Mouse (Mus musculus) C2C12 (cell line): ENCODE measurements around the gene B3gnt3. TPM values are rescaled to one million over a fixed set of nuclear protein-coding genes. Genes with fewer than 3 reads are reported as not detected.
A peak's percentile ranks its signal among the peaks of the same experiment; 100 is the strongest.

Experiments used
- H3K27me3 ChIP-seq: one replicate; pipeline ENCODE4 v1.6.1; 2011; ENCODE audit not compliant: control insufficient read depth, insufficient read depth, insufficient read length
- H3K36me3 ChIP-seq: one replicate; pipeline ENCODE4 v1.6.1; 2011; ENCODE audit not compliant: control insufficient read depth, insufficient read depth
- H3K4me3 ChIP-seq: one replicate; pipeline ENCODE4 v1.5.1; 2011; ENCODE audit warnings: mild to moderate bottlenecking, control low read depth; ENCODE audit not compliant: poor library complexity, insufficient read depth, severe bottlenecking
- H3K79me2 ChIP-seq: one replicate; pipeline ENCODE4 v1.6.1; 2011; ENCODE audit not compliant: control insufficient read depth, insufficient read depth
- H3K79me3 ChIP-seq: one replicate; pipeline ENCODE4 v1.6.1; 2011; ENCODE audit warnings: low read depth, control low read depth
- H3ac ChIP-seq: one replicate; pipeline ENCODE3; 2011; ENCODE audit warnings: low read depth; ENCODE audit not compliant: control insufficient read depth, insufficient read length
- CEBPB ChIP-seq: IDR thresholded peaks from one replicate; pipeline ENCODE4 v1.6.1; 2011; ENCODE audit warnings: low read depth, mild to moderate bottlenecking, control low read depth, moderate library complexity
- CTCF ChIP-seq: IDR thresholded peaks from one replicate; pipeline ENCODE4 v1.5.1; 2011; ENCODE audit not compliant: control insufficient read depth, insufficient read depth, insufficient read length
- FOSL1 ChIP-seq: IDR thresholded peaks from one replicate; pipeline ENCODE4 v1.8.0; 2011; ENCODE audit warnings: mild to moderate bottlenecking, low read length; ENCODE audit not compliant: poor library complexity, insufficient read depth, severe bottlenecking
- MAX ChIP-seq: IDR thresholded peaks from one replicate; pipeline ENCODE4 v1.6.1; 2011; ENCODE audit warnings: mild to moderate bottlenecking, control low read depth
- MYOD1 ChIP-seq: IDR thresholded peaks from one replicate; pipeline ENCODE4 v1.6.1; 2011; ENCODE audit warnings: low read depth; ENCODE audit not compliant: control insufficient read depth, insufficient read length
- MYOG ChIP-seq: IDR thresholded peaks from one replicate; pipeline ENCODE4 v1.6.1; 2011; ENCODE audit not compliant: control insufficient read depth, insufficient read length; ENCODE audit errors: extremely low read depth
- USF1 ChIP-seq: IDR thresholded peaks from one replicate; pipeline ENCODE4 v1.6.1; 2011; ENCODE audit warnings: low read depth, mild to moderate bottlenecking, control low read depth, moderate library complexity
- polyA plus RNA-seq: library from polyadenylated mRNA; unstranded; fragments of >200 nt; fragmentation: generic; extraction: Trizol; gene quantifications from one replicate; pipeline ENCODE4 v1.2.1, GENCODE M21; 2012; ENCODE audit warnings: missing spikeins

The B3gnt3 gene
- polyA plus RNA-seq, 1 experiment = 0.02 TPM

DNA sequence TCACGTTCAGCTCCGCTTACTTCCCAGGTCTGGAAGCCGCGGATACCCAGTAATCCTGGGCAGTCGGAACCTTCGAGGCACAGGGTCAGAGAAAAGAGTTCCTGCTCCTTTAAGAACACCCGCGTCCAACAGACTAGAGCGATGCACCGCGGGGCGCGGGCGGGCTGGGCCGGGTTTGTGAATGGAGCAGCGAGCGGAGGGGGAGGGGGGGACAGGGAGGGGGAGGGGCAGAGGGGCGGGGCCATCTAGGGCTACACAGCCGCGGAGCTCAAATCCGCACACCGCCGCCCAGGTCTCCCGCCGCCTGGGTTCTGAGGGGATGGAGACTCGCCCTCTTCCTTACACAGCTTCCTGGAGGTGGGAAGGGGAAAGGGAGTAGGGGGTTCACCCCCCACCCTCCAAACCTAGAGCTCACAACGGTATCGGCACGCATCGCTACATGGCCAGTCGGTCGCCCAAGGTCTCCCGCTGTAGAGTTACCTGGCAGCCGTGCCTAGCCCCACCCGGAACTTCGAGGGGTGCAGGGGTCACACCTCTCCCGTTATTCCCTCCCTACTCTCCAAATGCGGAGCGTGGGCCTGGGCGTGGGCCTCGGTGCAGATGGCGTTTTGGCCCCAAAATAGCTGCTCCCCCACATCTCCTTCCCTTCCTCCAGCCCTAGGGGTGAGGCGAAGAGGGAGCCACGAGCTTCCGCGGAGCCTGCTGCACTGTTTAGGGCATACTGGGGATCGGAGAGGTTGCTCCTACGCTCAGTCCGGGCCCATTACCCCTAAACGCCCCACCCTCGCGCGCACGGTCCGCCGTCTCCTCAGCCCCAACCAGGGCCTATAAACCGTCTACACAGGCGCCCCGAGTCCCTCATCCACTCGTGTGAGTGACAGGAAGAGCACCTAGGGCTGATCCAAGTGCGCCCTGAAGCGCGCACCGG, 30.7 kb downstream of the B3gnt3 start:
- H3K79me3 ChIP-seq = no peaks in the 10 kb centered on the region
- H3K4me3 ChIP-seq = peak overlapping the region; percentile 32
- TF ChIP-seq USF1 (no peak), MAX (no peak), CEBPB (no peak), FOSL1 (no peak), MYOD1 (no peak), MYOG (no peak), CTCF (no peak)
- H3ac ChIP-seq = peak overlapping the region; percentile 47
- H3K27me3 ChIP-seq = no peaks in the 10 kb centered on the region
- H3K36me3 ChIP-seq = no peaks in the 10 kb centered on the region
- no peaks in the 10 kb centered on the region for H3K79me2 ChIP-seq

DNA sequence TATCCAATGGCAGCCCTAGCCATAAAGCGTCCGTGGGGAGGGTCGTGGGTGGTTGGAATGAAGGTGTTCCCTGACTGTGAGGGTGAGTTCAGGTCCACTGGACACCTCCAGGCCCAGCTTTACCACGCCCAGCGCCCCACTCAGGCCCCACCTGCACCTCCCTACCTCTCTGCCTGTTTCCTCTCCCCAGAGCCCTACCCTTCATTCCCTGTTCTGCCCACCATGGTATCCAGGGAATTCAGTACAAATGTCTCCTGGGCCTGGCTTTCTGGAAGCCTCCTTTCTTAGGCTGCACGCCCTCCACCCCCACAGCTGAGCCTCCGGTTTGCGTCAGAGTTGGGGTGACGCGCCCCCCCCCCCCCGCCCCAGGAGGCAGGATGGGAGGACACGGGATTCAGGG, 31.4 kb downstream of the B3gnt3 start:
- no peaks in the 10 kb centered on the region for H3K36me3 ChIP-seq
- H3K79me2 ChIP-seq = no peaks in the 10 kb centered on the region
- peak overlapping the region; percentile 32 for H3K4me3 ChIP-seq
- H3K79me3 ChIP-seq = no peaks in the 10 kb centered on the region
- peak overlapping the region; percentile 47 for H3ac ChIP-seq
- no peak for TF ChIP-seq MYOG
- no peak for TF ChIP-seq CEBPB
- TF ChIP-seq MYOD1 = no peak
- no peaks in the 10 kb centered on the region for H3K27me3 ChIP-seq

DNA sequence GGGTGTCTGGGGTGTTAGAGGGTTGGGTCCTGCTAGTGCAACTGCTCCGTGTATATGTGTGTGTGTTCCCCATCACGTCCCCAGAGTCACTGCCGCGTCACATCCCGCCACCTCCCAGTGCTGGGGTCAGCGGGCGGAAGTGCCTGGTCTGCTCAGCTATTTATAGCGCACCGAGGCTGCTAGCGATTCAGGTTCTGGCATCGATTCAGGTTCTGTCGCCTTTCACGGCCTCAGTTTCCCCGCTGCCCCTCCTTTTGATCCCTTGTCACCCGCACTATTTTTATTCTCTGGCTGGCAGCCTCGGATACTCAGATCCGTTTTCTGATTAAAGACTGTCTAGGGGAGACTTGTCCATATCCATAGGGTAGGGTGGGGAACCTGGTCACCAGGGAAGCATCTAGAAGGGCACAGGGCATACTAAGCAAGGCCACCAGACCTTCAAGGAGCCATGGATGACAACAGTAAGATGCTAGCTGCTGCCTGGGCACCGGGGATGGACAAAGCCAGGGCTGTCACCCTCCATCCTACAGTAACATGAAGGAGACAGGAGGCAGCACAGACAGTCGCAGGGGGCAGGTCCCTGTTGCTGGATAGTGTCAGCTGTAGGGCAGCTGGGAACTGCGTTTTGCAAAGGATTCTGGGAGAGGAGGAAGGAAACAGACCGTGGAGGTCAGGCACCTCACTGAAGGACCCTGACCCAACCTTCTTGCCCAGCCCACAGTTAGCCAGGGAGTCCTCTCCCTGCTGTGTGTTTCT, 33.2 kb downstream of the B3gnt3 start:
- TF ChIP-seq USF1 (no peak), MYOG (no peak)
- H3ac ChIP-seq = peak overlapping the region; percentile 42
- no peaks in the 10 kb centered on the region for H3K27me3 ChIP-seq
- no peaks in the 10 kb centered on the region for H3K36me3 ChIP-seq
- no peaks in the 10 kb centered on the region for H3K79me3 ChIP-seq
- H3K79me2 ChIP-seq = no peaks in the 10 kb centered on the region
- H3K4me3 ChIP-seq = no peak overlapping the region

DNA sequence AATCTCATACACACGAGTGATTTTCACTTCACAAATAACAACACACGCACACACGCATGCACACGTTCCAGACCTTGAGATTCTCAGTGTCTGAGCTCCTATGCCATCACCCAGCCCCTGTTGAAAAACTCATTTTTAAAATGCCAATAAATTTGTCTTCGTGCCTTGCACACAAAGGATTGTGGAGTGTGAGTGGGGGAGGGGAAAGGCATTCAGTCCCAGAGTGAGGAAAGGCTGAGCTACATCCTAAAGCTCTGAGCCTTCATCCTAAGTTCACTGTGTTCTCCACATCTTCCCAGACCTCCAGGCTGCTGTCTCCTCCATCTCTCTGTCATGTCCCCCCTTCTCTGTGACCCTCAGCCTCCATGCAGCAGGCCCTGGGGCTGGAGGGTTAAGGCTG, 34.3 kb downstream of the B3gnt3 start:
- Histone ChIP-seq H3K4me3 (no peak overlapping the region), H3K79me3 (no peaks in the 10 kb centered on the region), H3K27me3 (no peaks in the 10 kb centered on the region), H3K36me3 (no peaks in the 10 kb centered on the region), H3K79me2 (no peaks in the 10 kb centered on the region), H3ac (no peak overlapping the region)
- no peak for TF ChIP-seq CEBPB
- no peak for TF ChIP-seq MYOG
- no peak for TF ChIP-seq USF1

DNA sequence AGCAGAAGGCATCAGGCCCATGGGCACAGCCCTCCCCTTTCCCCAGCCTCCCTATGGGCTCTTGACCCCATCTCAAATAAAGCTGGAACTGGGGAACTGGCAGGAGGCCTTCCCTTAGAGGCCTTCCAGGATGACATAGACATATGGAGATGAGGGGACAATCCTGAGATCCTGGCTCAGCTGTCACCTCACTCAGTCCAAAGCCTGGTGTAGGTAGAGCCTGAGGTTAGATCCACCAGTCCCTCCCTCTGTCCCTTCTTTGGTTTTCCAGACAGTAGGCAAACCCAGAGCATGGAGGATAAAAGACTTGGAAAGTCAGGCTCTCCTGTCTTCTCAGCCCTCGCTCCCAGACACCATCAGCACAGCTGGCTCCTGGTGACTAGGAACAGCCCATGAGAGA, 34.7 kb downstream of the B3gnt3 start:
- H3K27me3 ChIP-seq = no peaks in the 10 kb centered on the region
- no peak for TF ChIP-seq USF1

DNA sequence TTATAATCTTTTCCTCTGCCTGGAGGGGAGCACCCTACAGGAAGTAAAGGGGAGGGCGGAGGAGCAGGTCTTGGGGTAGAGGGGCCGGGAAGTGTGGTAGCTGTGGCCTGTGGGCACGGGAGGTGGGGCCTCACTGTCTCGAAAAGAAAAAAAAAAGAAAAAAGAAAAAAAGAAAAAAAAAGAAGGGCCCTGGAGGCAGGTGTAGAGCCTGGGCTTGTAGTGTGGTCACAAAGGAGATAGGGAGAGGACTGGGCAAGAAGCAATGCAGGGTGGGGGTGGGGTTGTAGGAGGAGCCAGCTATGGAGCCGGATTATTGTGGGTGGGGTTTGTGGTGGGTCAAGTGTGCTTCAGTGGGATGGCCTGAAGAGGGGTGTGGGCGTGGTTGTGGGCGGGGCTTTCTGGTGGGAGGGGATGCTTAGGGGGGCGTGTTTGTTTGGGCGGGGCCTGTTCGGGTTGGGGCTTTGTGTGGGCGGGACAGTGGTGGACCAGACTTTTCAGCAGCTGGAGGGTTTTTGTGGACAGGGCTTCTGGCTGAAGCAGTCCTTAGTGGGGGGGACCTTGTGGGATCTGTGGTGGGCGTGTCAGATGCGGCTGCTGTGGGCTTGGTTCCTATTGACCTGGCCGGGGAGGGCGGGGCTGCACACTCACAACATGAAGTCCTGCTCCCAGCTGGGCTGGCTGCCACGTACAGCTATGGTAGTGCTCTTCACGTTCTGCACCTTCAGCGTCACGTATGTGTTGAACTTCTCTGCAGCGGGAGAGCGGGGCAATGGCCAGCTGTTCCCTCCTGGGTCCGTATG, 36.1 kb downstream of the B3gnt3 start:
- Histone ChIP-seq H3K79me3 (no peaks in the 10 kb centered on the region), H3K27me3 (no peaks in the 10 kb centered on the region), H3K79me2 (no peaks in the 10 kb centered on the region), H3K4me3 (peak overlapping the region; percentile 6), H3ac (no peak overlapping the region), H3K36me3 (no peaks in the 10 kb centered on the region)
- TF ChIP-seq MYOG (no peak), CTCF (no peak), CEBPB (no peak), MAX (no peak), FOSL1 (no peak), MYOD1 (no peak), USF1 (no peak)

More for the DNA sequence above, 34.7 kb downstream of the B3gnt3 start:
- Histone ChIP-seq H3ac (no peak overlapping the region), H3K79me2 (no peaks in the 10 kb centered on the region), H3K79me3 (no peaks in the 10 kb centered on the region), H3K4me3 (no peak overlapping the region), H3K36me3 (no peaks in the 10 kb centered on the region)
